Mouse (Mus musculus): Measurements from ENCODE around the gene Amer2. TPM values are rescaled to one million over a fixed set of nuclear protein-coding genes. Genes with fewer than 3 reads are reported as not detected.

Gene Amer2
- polyA plus RNA-seq, 1 experiment: not detected

- WGBS: 68% methylated on average over 20 of the region's 20 CpGs
- no peak for TF ChIP-seq CTCF (IDR thresholded peaks at IDR 0.05; ENCODE audit: extremely low read depth, insufficient read length, insufficient replicate concordance, low read depth, low read length)
- TF ChIP-seq POLR2A (IDR thresholded peaks at IDR 0.05; ENCODE audit: low read depth, low read length): no peak
- peak overlapping the region; percentile 62 for H3K4me3 ChIP-seq (ENCODE audit: low read depth, low read length)
Observed at GRCm38 (mm10) chr14:60379323-60379957, 6.4 kb downstream of the Amer2 start.

GRCm38 (mm10) chr14:60379958-60380330 lies 6.9 kb downstream of the Amer2 start:
- Histone ChIP-seq H3K27me3 (ENCODE audit: control insufficient read depth, insufficient read depth, low read length) (peaks cover 19% of the 10 kb centered on the region), H3K4me1 (ENCODE audit: control insufficient read depth, insufficient read depth, insufficient read length, low read length) (peaks cover 6% of the 10 kb centered on the region), H3K27ac (ENCODE audit: insufficient read depth, low read depth, low read length) (no peak overlapping the region), H3K4me3 (ENCODE audit: low read depth, low read length) (no peak overlapping the region), H3K36me3 (ENCODE audit: control insufficient read depth, insufficient read depth, low read length) (no peaks in the 10 kb centered on the region)
- WGBS: 96% methylated on average over 8 of the region's 8 CpGs
- no peak for TF ChIP-seq POLR2A (IDR thresholded peaks at IDR 0.05; ENCODE audit: low read depth, low read length)
- no peak for TF ChIP-seq CTCF (IDR thresholded peaks at IDR 0.05; ENCODE audit: extremely low read depth, insufficient read length, insufficient replicate concordance, low read depth, low read length)

More at GRCm38 (mm10) chr14:60379323-60379957, 6.4 kb downstream of the Amer2 start:
- Histone ChIP-seq H3K27ac (ENCODE audit: insufficient read depth, low read depth, low read length) (no peak overlapping the region), H3K27me3 (ENCODE audit: control insufficient read depth, insufficient read depth, low read length) (peaks cover 19% of the 10 kb centered on the region), H3K36me3 (ENCODE audit: control insufficient read depth, insufficient read depth, low read length) (no peaks in the 10 kb centered on the region), H3K4me1 (ENCODE audit: control insufficient read depth, insufficient read depth, insufficient read length, low read length) (peaks cover 6% of the 10 kb centered on the region)

GRCm38 (mm10) chr14:60381671-60382070 lies 8.6 kb downstream of the Amer2 start:
- TF ChIP-seq POLR2A (IDR thresholded peaks at IDR 0.05; ENCODE audit: low read depth, low read length): no peak
- no peak for TF ChIP-seq CTCF (IDR thresholded peaks at IDR 0.05; ENCODE audit: extremely low read depth, insufficient read length, insufficient replicate concordance, low read depth, low read length)
- 79% methylated on average over 4 of the region's 4 CpGs for WGBS
- H3K27ac ChIP-seq (ENCODE audit: insufficient read depth, low read depth, low read length): no peak overlapping the region
- peaks cover 19% of the 10 kb centered on the region for H3K27me3 ChIP-seq (ENCODE audit: control insufficient read depth, insufficient read depth, low read length)
- no peaks in the 10 kb centered on the region for H3K36me3 ChIP-seq (ENCODE audit: control insufficient read depth, insufficient read depth, low read length)
- peaks cover 11% of the 10 kb centered on the region for H3K4me1 ChIP-seq (ENCODE audit: control insufficient read depth, insufficient read depth, insufficient read length, low read length)
- no peak overlapping the region for H3K4me3 ChIP-seq (ENCODE audit: low read depth, low read length)

GRCm38 (mm10) chr14:60383816-60384215 lies 10.8 kb downstream of the Amer2 start:
- no peak for TF ChIP-seq CTCF (IDR thresholded peaks at IDR 0.05; ENCODE audit: extremely low read depth, insufficient read length, insufficient replicate concordance, low read depth, low read length)
- TF ChIP-seq POLR2A (IDR thresholded peaks at IDR 0.05; ENCODE audit: low read depth, low read length): no peak
- Histone ChIP-seq H3K4me1 (ENCODE audit: control insufficient read depth, insufficient read depth, insufficient read length, low read length) (peaks cover 6% of the 10 kb centered on the region; the same call in 1 of the 2 replicates), H3K27ac (ENCODE audit: insufficient read depth, low read depth, low read length) (no peak overlapping the region), H3K4me3 (ENCODE audit: low read depth, low read length) (no peak overlapping the region), H3K27me3 (ENCODE audit: control insufficient read depth, insufficient read depth, low read length) (peaks cover 6% of the 10 kb centered on the region), H3K36me3 (ENCODE audit: control insufficient read depth, insufficient read depth, low read length) (no peaks in the 10 kb centered on the region)
- 59% methylated on average over 7 of the region's 7 CpGs for WGBS

GRCm38 (mm10) chr14:60384269-60384668 lies 11.2 kb downstream of the Amer2 start:
- H3K27ac ChIP-seq (ENCODE audit: insufficient read depth, low read depth, low read length): no peak overlapping the region
- TF ChIP-seq CTCF (IDR thresholded peaks at IDR 0.05; ENCODE audit: extremely low read depth, insufficient read length, insufficient replicate concordance, low read depth, low read length) (no peak), POLR2A (IDR thresholded peaks at IDR 0.05; ENCODE audit: low read depth, low read length) (no peak)
- H3K27me3 ChIP-seq (ENCODE audit: control insufficient read depth, insufficient read depth, low read length): peaks cover 2% of the 10 kb centered on the region; the same call in 1 of the 2 replicates
- H3K36me3 ChIP-seq (ENCODE audit: control insufficient read depth, insufficient read depth, low read length): no peaks in the 10 kb centered on the region
- no peak overlapping the region for H3K4me3 ChIP-seq (ENCODE audit: low read depth, low read length)
- peaks cover 6% of the 10 kb centered on the region; the same call in 1 of the 2 replicates for H3K4me1 ChIP-seq (ENCODE audit: control insufficient read depth, insufficient read depth, insufficient read length, low read length)
- WGBS: 57% methylated on average over 7 of the region's 7 CpGs

- Histone ChIP-seq H3K4me3 (ENCODE audit: low read depth, low read length) (no peak overlapping the region), H3K36me3 (ENCODE audit: control insufficient read depth, insufficient read depth, low read length) (no peaks in the 10 kb centered on the region), H3K4me1 (ENCODE audit: control insufficient read depth, insufficient read depth, insufficient read length, low read length) (peaks cover 6% of the 10 kb centered on the region; the same call in 1 of the 2 replicates), H3K27me3 (ENCODE audit: control insufficient read depth, insufficient read depth, low read length) (no peaks in the 10 kb centered on the region), H3K27ac (ENCODE audit: insufficient read depth, low read depth, low read length) (no peak overlapping the region)
- TF ChIP-seq CTCF (IDR thresholded peaks at IDR 0.05; ENCODE audit: extremely low read depth, insufficient read length, insufficient replicate concordance, low read depth, low read length) (no peak), POLR2A (IDR thresholded peaks at IDR 0.05; ENCODE audit: low read depth, low read length) (no peak)
- 65% methylated on average over 6 of the region's 6 CpGs for WGBS
Observed at GRCm38 (mm10) chr14:60385079-60385643, 12.1 kb downstream of the Amer2 start.

All from small intestine, adult 2 months (tissue).